Mouse (Mus musculus): ENCODE measurements around the gene Cfap61.

Gene Cfap61

GRCm38 (mm10) chr2:146221076-146221928 lies 286.7 kb downstream of the Cfap61 start, which contains the start of gene Insm1:
Gene Insm1, plus strand, starts transcription at chr2:146221921.
- in situ Hi-C loops (cut with MboI) = no loop called here

GRCm38 (mm10) chr2:146221929-146222278 lies 287.3 kb downstream of the Cfap61 start:
- in situ Hi-C loops (cut with MboI) = no loop called here

GRCm38 (mm10) chr2:146222279-146223175 lies 287.9 kb downstream of the Cfap61 start:
- in situ Hi-C loops (cut with MboI) = no loop called here

- in situ Hi-C loops (cut with MboI) = no loop called here
Observed at GRCm38 (mm10) chr2:146223176-146223905, 288.8 kb downstream of the Cfap61 start.

GRCm38 (mm10) chr2:146224141-146224540 lies 289.6 kb downstream of the Cfap61 start:
- in situ Hi-C loops (cut with MboI) = no loop called here

- in situ Hi-C loops (cut with MboI) = no loop called here
Observed at GRCm38 (mm10) chr2:146225818-146226217, 291.2 kb downstream of the Cfap61 start.

GRCm38 (mm10) chr2:146226484-146226883 lies 291.9 kb downstream of the Cfap61 start:
- in situ Hi-C loops (cut with MboI) = no loop called here

GRCm38 (mm10) chr2:146227646-146228045 lies 293.1 kb downstream of the Cfap61 start:
- in situ Hi-C loops (cut with MboI) = no loop called here

- in situ Hi-C loops (cut with MboI) = no loop called here
Observed at GRCm38 (mm10) chr2:146228435-146228834, 293.9 kb downstream of the Cfap61 start.

- in situ Hi-C loops (cut with MboI) = no loop called here
Observed at GRCm38 (mm10) chr2:146231485-146231884, 296.9 kb downstream of the Cfap61 start.

- in situ Hi-C loops (cut with MboI) = no loop called here
Observed at GRCm38 (mm10) chr2:146239196-146239747, 304.7 kb downstream of the Cfap61 start.

- in situ Hi-C loops (cut with MboI) = no loop called here
Observed at GRCm38 (mm10) chr2:146244049-146244448, 309.5 kb downstream of the Cfap61 start.

- in situ Hi-C loops (cut with MboI) = no loop called here
Observed at GRCm38 (mm10) chr2:146245401-146245800, 310.8 kb downstream of the Cfap61 start.

- in situ Hi-C loops (cut with MboI) = no loop called here
Observed at GRCm38 (mm10) chr2:146246409-146247075, 312.0 kb downstream of the Cfap61 start.

GRCm38 (mm10) chr2:146247576-146247975 lies 313.0 kb downstream of the Cfap61 start:
- in situ Hi-C loops (cut with MboI) = no loop called here

- in situ Hi-C loops (cut with MboI) = no loop called here
Observed at GRCm38 (mm10) chr2:146249033-146249432, 314.4 kb downstream of the Cfap61 start.

GRCm38 (mm10) chr2:146250236-146250904 lies 315.8 kb downstream of the Cfap61 start:
- in situ Hi-C loops (cut with MboI) = no loop called here

- in situ Hi-C loops (cut with MboI) = no loop called here
Observed at GRCm38 (mm10) chr2:146254387-146254786, 319.8 kb downstream of the Cfap61 start.

- in situ Hi-C loops (cut with MboI) = no loop called here
Observed at GRCm38 (mm10) chr2:146255636-146256035, 321.1 kb downstream of the Cfap61 start.

- in situ Hi-C loops (cut with MboI) = no loop called here
Observed at GRCm38 (mm10) chr2:146256321-146256875, 321.8 kb downstream of the Cfap61 start.
